Mouse (Mus musculus) midbrain, embryonic 15.5 days (tissue): ENCODE data around the gene Dtx1. TPM values are rescaled to one million over a fixed set of nuclear protein-coding genes. Genes with fewer than 3 reads are reported as not detected.

Experiments
- ATAC-seq: fragments of 200-750 bp; cut with Nextera tagmentation; replicated peaks from 2 replicates; pipeline ENCODE4 v1.8.0; 2017; ENCODE audit warnings: moderate TSS enrichment
- H3K27ac ChIP-seq: fragments of 300-500 bp; sonication (generic); 2 replicates; pipeline ENCODE4 v1.5.1; 2015; ENCODE audit warnings: mild to moderate bottlenecking, inconsistent platforms
- H3K27me3 ChIP-seq: fragments of 300-500 bp; sonication (generic); replicated peaks from 2 replicates; pipeline ENCODE4 v1.6.1; 2015; ENCODE audit warnings: inconsistent platforms
- H3K36me3 ChIP-seq: fragments of 300-500 bp; sonication (generic); replicated peaks from 2 replicates; pipeline ENCODE4 v1.6.1; 2015; ENCODE audit warnings: inconsistent platforms
- H3K4me1 ChIP-seq: fragments of 300-500 bp; sonication (generic); 2 replicates; pipeline ENCODE4 v1.6.1; 2015; ENCODE audit warnings: inconsistent platforms
- H3K4me2 ChIP-seq: fragments of 300-500 bp; sonication (generic); 2 replicates; pipeline ENCODE4 v1.6.1; 2015; ENCODE audit warnings: inconsistent platforms, mild to moderate bottlenecking, moderate library complexity
- H3K4me3 ChIP-seq: fragments of 300-500 bp; sonication (generic); 2 replicates; pipeline ENCODE4 v1.5.1; 2015; ENCODE audit warnings: mild to moderate bottlenecking, inconsistent platforms
- H3K9ac ChIP-seq: fragments of 300-500 bp; sonication (generic); 2 replicates; pipeline ENCODE4 v1.6.1; 2015; ENCODE audit warnings: mild to moderate bottlenecking, inconsistent platforms
- H3K9me3 ChIP-seq: fragments of 300-500 bp; sonication (generic); 2 replicates; pipeline ENCODE4 v1.6.1; 2016; ENCODE audit warnings: inconsistent platforms
- WGBS: fragments of 180-500 bp; shearing (Covaris S2); methylation state at CpG from one replicate; pipeline ENCODE4 v1.1.7; 2015; ENCODE audit warnings: mixed read lengths; 5-methylcytosine and 5-hydroxymethylcytosine counted together
- polyA plus RNA-seq: library from polyadenylated mRNA; unstranded; fragments of >200 nt; fragmentation: Nextera tagmentation; extraction: Ambion mirVana; gene quantifications from 2 replicates; pipeline ENCODE4 v1.2.1, GENCODE M21; 2015

Gene Dtx1
- polyA plus RNA-seq, 1 experiment from 2014 or later = 64.5 TPM

DNA sequence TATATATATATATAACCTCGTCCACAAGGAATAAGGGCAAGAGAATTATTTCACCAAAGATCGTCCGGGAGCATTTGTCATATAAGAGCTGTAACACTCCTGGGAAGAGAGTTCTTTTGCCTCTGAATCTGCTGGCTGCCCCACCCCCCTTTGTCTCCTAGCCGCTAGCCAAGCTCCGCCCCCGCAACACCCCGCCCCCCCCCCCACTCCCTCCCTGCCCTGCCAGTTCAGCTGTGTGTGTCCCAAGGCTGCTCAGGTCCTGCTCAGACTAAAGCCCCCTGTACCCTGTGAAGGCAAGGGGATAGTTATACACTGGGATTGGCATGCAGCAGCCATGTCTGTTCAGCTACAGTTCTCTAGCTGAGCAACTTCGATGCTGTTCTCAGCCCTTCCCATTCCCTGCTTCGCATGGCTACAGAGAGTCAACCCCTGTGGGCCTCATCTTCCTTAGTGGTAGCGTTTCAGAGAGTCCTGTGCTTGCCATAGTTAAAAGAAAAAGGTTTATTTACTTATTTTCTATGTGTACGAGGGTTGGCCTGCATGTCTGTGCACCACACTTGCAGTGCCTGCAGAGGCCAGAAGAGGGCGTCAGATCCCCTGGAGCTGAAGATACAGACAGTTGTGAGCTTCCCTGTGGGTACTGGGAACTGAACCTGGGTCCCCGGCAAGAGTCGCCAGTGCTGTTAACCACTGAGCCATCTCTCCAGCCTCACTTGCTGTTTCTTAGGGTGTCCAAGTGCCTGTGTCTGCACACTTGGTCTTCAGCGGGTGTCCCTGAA is 7.1 kb upstream of the Dtx1 start:
- Histone ChIP-seq H3K4me2 (no peak overlapping the region), H3K27ac (no peak overlapping the region), H3K9ac (no peak overlapping the region), H3K9me3 (no peaks in the 10 kb centered on the region; the same call in 1 of the 2 replicates), H3K27me3 (no peaks in the 10 kb centered on the region), H3K36me3 (no peaks in the 10 kb centered on the region), H3K4me1 (peaks cover 6% of the 10 kb centered on the region; the same call in 1 of the 2 replicates), H3K4me3 (no peak overlapping the region)
- WGBS = 48% methylated on average over 15 of the region's 15 CpGs
- ATAC-seq = no peak

DNA sequence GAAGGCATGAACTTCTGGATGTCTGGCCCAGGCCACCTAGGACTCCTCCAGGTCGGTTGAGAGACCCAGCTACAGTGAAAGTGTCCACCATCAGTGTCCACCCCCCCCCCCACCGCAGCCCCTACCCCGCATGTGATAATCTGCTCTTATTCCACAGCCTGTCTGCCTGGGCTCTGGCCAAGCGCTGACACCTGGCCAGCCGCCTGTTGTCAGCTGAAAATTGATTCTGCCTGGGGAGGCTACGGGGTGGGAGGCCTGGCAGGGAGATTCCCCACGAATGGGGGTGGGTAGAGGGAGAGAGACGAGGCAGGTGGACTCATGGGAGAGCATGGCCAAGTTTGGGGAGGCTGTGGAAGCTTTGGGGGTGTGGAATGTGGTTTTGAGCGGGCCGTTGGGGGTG is 5.4 kb upstream of the Dtx1 start:
- no peaks in the 10 kb centered on the region for H3K36me3 ChIP-seq
- H3K4me2 ChIP-seq = no peak overlapping the region
- H3K9ac ChIP-seq = no peak overlapping the region
- no peaks in the 10 kb centered on the region for H3K27me3 ChIP-seq
- no peaks in the 10 kb centered on the region; the same call in 1 of the 2 replicates for H3K9me3 ChIP-seq
- ATAC-seq = no peak
- H3K4me3 ChIP-seq = no peak overlapping the region
- H3K4me1 ChIP-seq = peaks cover 11% of the 10 kb centered on the region
- WGBS = 73% methylated on average over 10 of the region's 10 CpGs
- no peak overlapping the region for H3K27ac ChIP-seq

DNA sequence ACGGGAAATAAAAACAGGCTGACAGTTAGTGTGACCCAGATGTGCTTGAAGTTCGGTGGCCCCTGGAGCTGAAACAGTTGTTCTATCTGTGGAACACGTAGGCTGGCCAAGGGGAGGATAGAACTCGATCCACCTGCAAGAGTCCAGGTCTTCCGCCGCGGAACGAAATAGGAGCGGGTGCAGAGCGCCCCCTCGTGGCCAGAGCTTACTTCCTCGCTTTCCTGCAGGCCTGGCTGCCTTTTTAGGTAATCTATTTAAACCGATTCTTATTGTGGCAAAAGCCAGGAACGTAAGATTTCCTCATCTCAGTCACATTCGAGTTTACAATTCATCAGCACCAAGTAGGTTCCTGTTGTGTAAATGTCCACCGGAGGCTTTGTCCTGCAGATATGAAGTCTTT is 2.6 kb upstream of the Dtx1 start:
- WGBS = 2% methylated on average over 16 of the region's 16 CpGs
- Histone ChIP-seq H3K4me1 (peaks cover 31% of the 10 kb centered on the region), H3K4me2 (no peak overlapping the region), H3K27ac (no peak overlapping the region), H3K9ac (no peak overlapping the region), H3K4me3 (no peak overlapping the region), H3K36me3 (no peaks in the 10 kb centered on the region), H3K9me3 (no peaks in the 10 kb centered on the region), H3K27me3 (no peaks in the 10 kb centered on the region)
- no peak for ATAC-seq

DNA sequence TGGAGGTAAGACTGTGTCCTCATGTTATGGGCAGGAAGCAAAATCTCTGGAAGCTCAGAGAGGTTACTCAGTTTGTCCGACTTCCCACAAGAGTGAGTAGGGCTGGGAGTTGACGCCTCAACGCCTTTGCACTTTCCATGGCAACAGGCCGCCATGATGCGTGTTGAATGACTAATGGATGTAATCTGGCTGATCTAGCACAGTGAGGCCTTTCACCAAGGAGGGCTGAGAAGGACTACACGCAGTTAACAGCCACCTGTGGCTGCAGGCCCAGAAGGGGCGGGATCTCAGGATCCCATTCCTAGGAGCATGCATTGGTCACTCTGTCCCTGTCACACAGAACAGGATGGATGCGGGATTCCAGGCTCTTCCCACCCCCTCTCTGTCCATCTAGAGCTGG is 994 bp upstream of the Dtx1 start:
- H3K36me3 ChIP-seq = no peaks in the 10 kb centered on the region
- no peak overlapping the region for H3K9ac ChIP-seq
- H3K4me2 ChIP-seq = no peak overlapping the region
- ATAC-seq = no peak
- 61% methylated on average over 8 of the region's 8 CpGs for WGBS
- H3K27ac ChIP-seq = no peak overlapping the region
- H3K4me1 ChIP-seq = peaks cover 47% of the 10 kb centered on the region
- H3K9me3 ChIP-seq = no peaks in the 10 kb centered on the region
- no peak overlapping the region for H3K4me3 ChIP-seq
- no peaks in the 10 kb centered on the region for H3K27me3 ChIP-seq

DNA sequence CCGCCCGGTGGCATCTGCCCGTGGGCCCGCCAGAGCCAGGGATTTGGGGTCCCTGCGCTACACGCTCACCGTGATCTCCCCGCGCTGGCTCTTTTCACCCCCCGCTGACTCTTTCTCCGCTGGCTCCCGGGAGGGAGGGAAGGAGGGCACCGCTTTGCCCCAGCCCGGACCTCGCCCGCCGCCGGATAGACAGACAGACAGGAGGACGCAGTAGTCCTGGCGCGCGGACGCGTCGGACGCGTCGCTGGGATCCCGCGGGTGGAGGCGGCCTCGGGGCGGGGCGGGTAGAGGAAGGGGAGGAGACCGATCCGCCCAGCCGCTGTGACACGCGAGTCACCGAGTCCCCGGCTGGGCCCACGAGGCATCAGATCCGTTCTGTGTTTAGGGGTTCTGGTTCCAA is 311 bp downstream of the Dtx1 start:
- Histone ChIP-seq H3K4me3 (peak overlapping the region; percentile 77), H3K9ac (peak overlapping the region; percentile 98), H3K27me3 (no peaks in the 10 kb centered on the region), H3K4me1 (peaks cover 60% of the 10 kb centered on the region), H3K36me3 (no peaks in the 10 kb centered on the region), H3K9me3 (no peaks in the 10 kb centered on the region), H3K27ac (peak overlapping the region; percentile 88), H3K4me2 (peak overlapping the region; percentile 95)
- 0% methylated on average over 43 of the region's 43 CpGs for WGBS
- peak; percentile 46 for ATAC-seq

DNA sequence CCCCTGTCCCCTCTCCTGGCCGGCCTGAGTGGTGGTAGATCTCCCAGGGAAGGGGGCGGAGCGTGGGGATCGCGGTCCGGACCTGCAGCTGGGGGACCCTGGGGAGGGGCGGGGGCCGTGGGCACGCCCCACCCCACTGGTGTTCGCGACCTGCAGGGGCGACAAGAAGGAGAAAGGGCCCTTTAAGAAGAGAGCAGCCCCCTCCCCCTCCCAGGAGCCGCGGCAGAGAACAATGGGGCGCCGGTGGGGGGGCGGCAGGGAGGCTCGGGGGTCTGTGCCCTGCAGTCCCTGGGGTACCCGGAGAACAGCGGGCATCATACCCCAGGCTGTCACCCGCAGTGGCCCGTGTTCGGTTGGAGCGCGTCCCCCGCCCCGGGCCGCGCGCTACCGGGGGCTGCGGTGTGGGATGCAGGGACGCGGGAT is 890 bp downstream of the Dtx1 start:
- no peaks in the 10 kb centered on the region for H3K36me3 ChIP-seq
- H3K9me3 ChIP-seq = no peaks in the 10 kb centered on the region
- H3K4me3 ChIP-seq = peak overlapping the region; percentile 77
- H3K27me3 ChIP-seq = no peaks in the 10 kb centered on the region
- H3K9ac ChIP-seq = peak overlapping the region; percentile 98
- H3K4me1 ChIP-seq = peaks cover 66% of the 10 kb centered on the region
- H3K27ac ChIP-seq = peak overlapping the region; percentile 88
- peak overlapping the region; percentile 95 for H3K4me2 ChIP-seq
- under 1% methylated on average over 34 of the region's 34 CpGs for WGBS
- ATAC-seq = peak; percentile 26

DNA sequence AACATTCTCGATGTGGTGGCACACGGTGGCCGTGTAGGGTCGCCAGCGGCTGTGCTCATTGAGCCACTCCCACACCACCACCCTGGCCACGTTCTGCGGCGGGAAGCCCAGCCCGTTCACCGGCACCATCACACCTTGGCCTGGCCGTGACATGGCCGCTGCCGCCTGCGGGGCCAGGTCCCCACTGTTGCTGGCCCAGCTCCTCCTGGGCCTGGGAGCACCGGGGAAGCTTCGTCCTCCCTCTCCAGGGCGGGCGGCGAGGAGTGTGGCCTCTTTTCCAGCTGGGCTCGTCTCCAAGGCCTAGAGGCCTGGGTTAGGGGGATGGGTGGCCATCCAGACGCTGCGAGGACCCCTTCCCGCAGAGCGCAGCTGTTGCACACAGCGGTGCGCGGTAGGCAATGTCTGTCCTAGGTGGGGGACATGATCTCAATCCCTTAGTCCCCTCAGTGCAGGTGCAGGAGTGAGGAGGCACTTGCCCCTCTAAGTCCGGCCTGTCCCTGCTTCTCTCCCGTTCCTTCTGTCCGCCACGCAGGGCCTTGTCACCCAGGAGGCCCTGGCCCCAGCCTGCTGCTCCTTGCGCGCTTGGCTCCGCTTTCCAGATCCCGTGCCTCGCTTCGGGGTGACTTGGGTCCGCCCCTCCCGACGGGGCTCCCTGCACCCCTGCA is 1.4 kb downstream of the Dtx1 start:
- no peaks in the 10 kb centered on the region for H3K36me3 ChIP-seq
- peak; percentile 38 for ATAC-seq
- H3K4me2 ChIP-seq = peak overlapping the region; percentile 95
- H3K4me3 ChIP-seq = peak overlapping the region; percentile 77
- WGBS = 1% methylated on average over 40 of the region's 40 CpGs
- no peaks in the 10 kb centered on the region for H3K27me3 ChIP-seq
- peaks cover 71% of the 10 kb centered on the region for H3K4me1 ChIP-seq
- H3K27ac ChIP-seq = peak overlapping the region; percentile 88
- H3K9ac ChIP-seq = peak overlapping the region; percentile 98
- H3K9me3 ChIP-seq = no peaks in the 10 kb centered on the region

DNA sequence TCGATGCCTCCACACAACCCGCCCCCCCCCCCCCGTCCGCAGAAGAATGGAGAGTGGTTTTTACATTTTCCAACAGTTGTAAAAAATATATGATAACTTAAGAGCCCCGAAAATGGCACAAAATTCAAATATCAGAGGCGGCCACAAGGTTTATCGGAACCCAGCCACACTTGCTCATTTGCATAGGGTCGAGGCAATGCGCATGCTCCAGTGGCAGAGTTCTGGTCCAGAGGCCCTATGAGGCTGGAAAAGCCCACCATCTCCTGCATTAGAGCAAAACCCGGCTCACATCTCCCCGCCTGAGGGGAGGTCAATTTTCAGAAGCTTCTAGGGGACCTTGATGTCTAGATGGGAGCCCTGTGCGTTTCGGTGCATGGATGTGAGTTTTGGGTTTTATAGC is 4.8 kb downstream of the Dtx1 start:
- ATAC-seq = no peak
- Histone ChIP-seq H3K4me1 (peaks cover 69% of the 10 kb centered on the region), H3K27me3 (no peaks in the 10 kb centered on the region), H3K4me3 (peak overlapping the region; percentile 17), H3K36me3 (no peaks in the 10 kb centered on the region), H3K9me3 (no peaks in the 10 kb centered on the region), H3K4me2 (peak overlapping the region; percentile 95), H3K27ac (no peak overlapping the region), H3K9ac (0 out of 2 replicates have a peak overlapping the region, but pooled peaks have one; percentile 12)
- 31% methylated on average over 13 of the region's 13 CpGs for WGBS

DNA sequence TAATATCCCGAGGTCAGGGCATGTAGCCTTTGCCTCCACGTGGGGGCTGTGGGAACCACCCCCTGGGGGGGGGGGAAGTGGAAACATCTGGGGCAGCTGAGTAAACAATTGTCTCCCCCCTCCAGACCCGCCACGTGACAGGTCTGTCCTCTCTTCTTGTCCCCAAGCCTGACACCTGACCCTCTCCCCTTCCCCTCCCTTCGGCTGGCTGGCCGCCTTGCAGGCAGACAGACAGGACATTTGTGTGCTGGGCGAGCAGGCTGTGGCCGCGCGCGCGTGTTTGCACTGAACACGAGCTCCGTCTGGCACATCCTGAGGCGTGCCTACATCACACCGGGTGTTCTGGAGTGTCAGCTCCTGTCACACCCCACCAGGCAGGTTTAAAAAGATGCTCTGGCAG is 5.2 kb downstream of the Dtx1 start:
- H3K9ac ChIP-seq = 0 out of 2 replicates have a peak overlapping the region, but pooled peaks have one; percentile 12
- H3K27me3 ChIP-seq = no peaks in the 10 kb centered on the region
- ATAC-seq = no peak
- peak overlapping the region; percentile 95 for H3K4me2 ChIP-seq
- WGBS = 2% methylated on average over 16 of the region's 16 CpGs
- no peaks in the 10 kb centered on the region for H3K36me3 ChIP-seq
- H3K9me3 ChIP-seq = no peaks in the 10 kb centered on the region
- no peak overlapping the region for H3K27ac ChIP-seq
- peak overlapping the region; percentile 17 for H3K4me3 ChIP-seq
- H3K4me1 ChIP-seq = peaks cover 66% of the 10 kb centered on the region

DNA sequence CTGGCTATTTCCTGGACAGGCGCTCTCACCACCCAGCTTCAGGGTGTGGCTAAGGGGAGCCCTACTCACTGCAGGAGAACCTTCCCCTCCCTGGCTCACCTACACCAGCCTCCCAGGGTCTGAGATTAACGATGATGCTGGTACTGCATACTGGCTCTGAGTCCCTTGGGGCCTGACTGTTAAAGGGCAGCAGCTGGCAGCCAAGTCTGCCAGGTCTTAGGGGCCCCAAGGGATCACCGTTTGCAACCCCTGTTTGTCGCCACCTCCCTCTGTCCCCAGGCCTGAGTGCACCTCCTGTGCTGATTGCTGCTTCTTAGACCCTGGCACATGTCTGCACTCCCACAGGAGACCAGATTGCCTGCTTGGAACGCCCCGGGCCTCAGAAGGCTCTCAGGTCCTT is 7.3 kb downstream of the Dtx1 start:
- ATAC-seq = no peak
- whole genome bisulfite sequencing = 41% methylated on average over 6 of the region's 6 CpGs
- H3K9ac ChIP-seq = no peak overlapping the region

DNA sequence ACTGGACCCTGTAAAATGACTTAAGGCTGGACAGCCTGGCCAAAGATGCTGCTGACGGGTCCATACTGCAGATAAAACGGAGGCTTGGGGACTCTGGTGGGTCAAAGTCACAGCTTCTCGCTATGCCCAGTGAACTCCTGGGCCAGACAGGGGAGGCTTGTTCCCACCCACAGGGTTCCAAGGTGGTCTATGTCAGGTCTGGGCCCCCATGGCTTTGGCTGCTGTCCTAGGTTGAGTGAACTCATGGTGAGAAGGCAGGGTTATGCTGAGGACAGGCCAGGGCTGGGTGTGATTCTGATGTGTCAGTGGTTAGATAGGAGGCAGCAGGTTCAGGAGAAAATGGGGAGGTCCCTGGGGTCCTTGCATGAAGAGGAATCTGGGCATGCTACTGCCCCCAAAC is 8.1 kb downstream of the Dtx1 start:
- ATAC-seq = no peak
- no peak overlapping the region for H3K4me3 ChIP-seq
- WGBS = 79% methylated on average over 3 of the region's 3 CpGs
- 0 out of 2 replicates have a peak overlapping the region, but pooled peaks have one; percentile 5 for H3K9ac ChIP-seq
- peaks cover 68% of the 10 kb centered on the region for H3K4me1 ChIP-seq
- H3K9me3 ChIP-seq = no peaks in the 10 kb centered on the region
- H3K4me2 ChIP-seq = no peak overlapping the region
- H3K27ac ChIP-seq = no peak overlapping the region
- H3K36me3 ChIP-seq = no peaks in the 10 kb centered on the region
- H3K27me3 ChIP-seq = no peaks in the 10 kb centered on the region

More for the DNA sequence above, 7.3 kb downstream of the Dtx1 start:
- Histone ChIP-seq H3K9me3 (no peaks in the 10 kb centered on the region), H3K27me3 (no peaks in the 10 kb centered on the region), H3K4me2 (no peak overlapping the region), H3K36me3 (no peaks in the 10 kb centered on the region), H3K27ac (no peak overlapping the region), H3K4me3 (no peak overlapping the region), H3K4me1 (peaks cover 68% of the 10 kb centered on the region)

DNA sequence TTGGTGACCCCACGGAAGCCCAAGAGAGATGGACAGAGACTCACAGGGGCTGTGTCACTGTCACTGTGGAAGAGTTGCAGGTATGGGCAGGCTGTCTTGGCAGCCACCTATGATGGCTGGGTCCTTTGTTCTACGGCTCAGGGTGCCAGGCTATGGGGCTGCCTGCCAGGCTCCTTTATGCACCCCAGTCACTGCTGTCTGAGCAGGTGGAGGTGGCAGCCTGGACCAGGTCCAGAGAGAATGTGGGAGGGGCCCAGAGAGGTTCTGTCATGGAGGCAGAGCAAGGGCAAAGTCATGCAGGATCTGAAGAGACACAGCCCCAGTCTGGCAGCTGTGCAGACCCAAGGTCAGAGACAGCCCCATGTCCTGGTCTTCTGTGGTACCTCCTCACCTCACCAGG is 8.8 kb downstream of the Dtx1 start:
- ATAC-seq = no peak
- Histone ChIP-seq H3K4me1 (peaks cover 65% of the 10 kb centered on the region), H3K4me3 (no peak overlapping the region), H3K36me3 (no peaks in the 10 kb centered on the region), H3K9ac (no peak overlapping the region), H3K27me3 (no peaks in the 10 kb centered on the region), H3K4me2 (no peak overlapping the region), H3K27ac (no peak overlapping the region), H3K9me3 (no peaks in the 10 kb centered on the region)
- WGBS = 80% methylated on average over 2 of the region's 2 CpGs
